Mouse (Mus musculus) embryonic facial prominence, embryonic 14.5 days (tissue): ENCODE results near the gene Pdzd8. TPM values are rescaled to one million over a fixed set of nuclear protein-coding genes. Genes with fewer than 3 reads are reported as not detected.

Experiments used
- ATAC-seq: fragments of 200-750 bp; cut with Nextera tagmentation; 2 replicates; pipeline ENCODE4 v1.8.0; 2017; ENCODE audit warnings: low read depth, moderate number of reproducible peaks, moderate TSS enrichment
- DNase-seq: peaks from one replicate; pipeline ENCODE4 v3.0.0-alpha.2; 2015; ENCODE audit warnings: low spot score
- H3K27ac ChIP-seq: fragments of 300-500 bp; sonication (generic); replicated peaks from 2 replicates; pipeline ENCODE4 v1.5.1; 2014; ENCODE audit warnings: low read depth, mild to moderate bottlenecking, low read length, moderate library complexity
- H3K27me3 ChIP-seq: fragments of 300-500 bp; sonication (generic); replicated peaks from 2 replicates; pipeline ENCODE4 v1.6.1; 2014; ENCODE audit warnings: low read length; ENCODE audit not compliant: control insufficient read depth, insufficient read depth
- H3K36me3 ChIP-seq: fragments of 300-500 bp; sonication (generic); 2 replicates; pipeline ENCODE4 v1.6.1; 2014; ENCODE audit warnings: low read length, mixed read lengths; ENCODE audit not compliant: control insufficient read depth, insufficient read depth
- H3K4me1 ChIP-seq: fragments of 300-500 bp; sonication (generic); 2 replicates; pipeline ENCODE4 v1.6.1; 2014; ENCODE audit warnings: antibody characterized with exemption, low read length; ENCODE audit not compliant: control insufficient read depth, insufficient read depth
- H3K4me2 ChIP-seq: fragments of 300-500 bp; sonication (generic); 2 replicates; pipeline ENCODE4 v1.6.1; 2014; ENCODE audit warnings: low read depth, mild to moderate bottlenecking, low read length, moderate library complexity, mixed read lengths
- H3K4me3 ChIP-seq: fragments of 300-500 bp; sonication (generic); 2 replicates; pipeline ENCODE4 v1.5.1; 2014; ENCODE audit warnings: low read depth, mild to moderate bottlenecking, low read length
- H3K9ac ChIP-seq: fragments of 300-500 bp; sonication (generic); 2 replicates; pipeline ENCODE4 v1.6.1; 2014; ENCODE audit warnings: low read depth, mild to moderate bottlenecking, low read length, moderate library complexity, mixed read lengths
- H3K9me3 ChIP-seq: fragments of 300-500 bp; sonication (generic); 2 replicates; pipeline ENCODE4 v1.6.1; 2016; ENCODE audit warnings: low read length; ENCODE audit not compliant: control insufficient read depth
- WGBS: fragments of 180-500 bp; shearing (Covaris S2); extraction: QIAGEN DNeasy Blood & Tissue Kit; methylation state at CpG from one replicate; pipeline ENCODE4 v1.1.7; 2014; 5-methylcytosine and 5-hydroxymethylcytosine counted together
- polyA plus RNA-seq: library from polyadenylated mRNA; unstranded; fragments of >200 nt; fragmentation: Nextera tagmentation; extraction: Ambion mirVana; gene quantifications from 2 replicates; pipeline ENCODE4 v1.2.1, GENCODE M21; 2014

Pdzd8 gene
- polyA plus RNA-seq, 1 experiment from 2014 or later, result 15.1 TPM

- H3K4me1 ChIP-seq, result peaks cover 13% of the 10 kb centered on the region
- peak within 1 kb of the TSS; percentile 92 for H3K4me2 ChIP-seq
- peak within 1 kb of the TSS; percentile 47 for H3K9ac ChIP-seq
- peak; percentile 75 for DNase-seq
- H3K27me3 ChIP-seq, result peaks cover 23% of the 10 kb centered on the region
- ATAC-seq, result peak; percentile 79
- H3K36me3 ChIP-seq, result no peaks in the 10 kb centered on the region
- H3K27ac ChIP-seq, result no peak within 1 kb of the TSS
- H3K4me3 ChIP-seq, result peak within 1 kb of the TSS; percentile 37
- H3K9me3 ChIP-seq, result no peaks in the 10 kb centered on the region
- under 1% methylated on average over 47 of the region's 55 CpGs for WGBS
Observed at GRCm38 (mm10) chr19:59260718-59261442, 84.7 kb downstream of the Pdzd8 start, which contains the start of gene Slc18a2. TSS of gene Slc18a2 (plus strand) at chr19:59260896.

GRCm38 (mm10) chr19:59259633-59260032, 85.9 kb downstream of the Pdzd8 start:
- no peak for ATAC-seq
- Histone ChIP-seq H3K36me3 (no peaks in the 10 kb centered on the region), H3K27ac (no peak overlapping the region), H3K27me3 (peaks cover 23% of the 10 kb centered on the region), H3K9me3 (no peaks in the 10 kb centered on the region), H3K4me3 (no peak overlapping the region), H3K4me2 (no peak overlapping the region), H3K4me1 (peaks cover 13% of the 10 kb centered on the region), H3K9ac (no peak overlapping the region)
- 42% methylated on average over 5 of the region's 5 CpGs for WGBS
- no peak for DNase-seq

- no peak for ATAC-seq
- Histone ChIP-seq H3K27ac (no peak overlapping the region), H3K36me3 (no peaks in the 10 kb centered on the region), H3K27me3 (no peaks in the 10 kb centered on the region), H3K4me3 (no peak overlapping the region), H3K4me2 (no peak overlapping the region), H3K4me1 (no peaks in the 10 kb centered on the region), H3K9ac (no peak overlapping the region), H3K9me3 (no peaks in the 10 kb centered on the region)
- DNase-seq, result no peak
- WGBS, result 54% methylated on average over 2 of the region's 2 CpGs
Observed at GRCm38 (mm10) chr19:59252651-59253050, 92.9 kb downstream of the Pdzd8 start.

- no peak overlapping the region for H3K4me3 ChIP-seq
- 64% methylated on average over 11 of the region's 11 CpGs for WGBS
- no peak overlapping the region for H3K4me2 ChIP-seq
- no peaks in the 10 kb centered on the region for H3K27me3 ChIP-seq
- H3K9ac ChIP-seq, result no peak overlapping the region
- no peak overlapping the region for H3K27ac ChIP-seq
- H3K36me3 ChIP-seq, result no peaks in the 10 kb centered on the region
- H3K4me1 ChIP-seq, result no peaks in the 10 kb centered on the region
- H3K9me3 ChIP-seq, result no peaks in the 10 kb centered on the region
- DNase-seq, result no peak
- ATAC-seq, result no peak
Observed at GRCm38 (mm10) chr19:59248553-59249286, 96.9 kb downstream of the Pdzd8 start.

- H3K27me3 ChIP-seq, result no peaks in the 10 kb centered on the region
- ATAC-seq, result no peak
- DNase-seq, result no peak
- no peak overlapping the region for H3K4me3 ChIP-seq
- H3K36me3 ChIP-seq, result no peaks in the 10 kb centered on the region
- no peak overlapping the region for H3K9ac ChIP-seq
- no peak overlapping the region for H3K4me2 ChIP-seq
- H3K9me3 ChIP-seq, result no peaks in the 10 kb centered on the region
- no peaks in the 10 kb centered on the region for H3K4me1 ChIP-seq
- 78% methylated on average over 4 of the region's 4 CpGs for WGBS
- no peak overlapping the region for H3K27ac ChIP-seq
Observed at GRCm38 (mm10) chr19:59248144-59248543, 97.4 kb downstream of the Pdzd8 start.

Other genes starting within 250 kb of the Pdzd8 start
- gene Vax1, start 175.7 kb downstream of the Pdzd8 start, polyA plus RNA-seq, result 0.26 TPM in 1 of 2 replicates, not detected in the other
- 0.18 TPM in 1 of 2 replicates, not detected in the other for gene Kcnk18, start 126.6 kb downstream of the Pdzd8 start, polyA plus RNA-seq
- gene Slc18a2, start 84.9 kb downstream of the Pdzd8 start, polyA plus RNA-seq, result 7.9 and 9.0 TPM in 2 replicates
- 31.0 and 42.8 TPM in 2 replicates for gene Rps12-ps3, start 23.5 kb downstream of the Pdzd8 start, polyA plus RNA-seq
- 6.9 and 7.5 TPM in 2 replicates for gene Emx2, start 112.6 kb upstream of the Pdzd8 start, polyA plus RNA-seq